Mouse (Mus musculus): ENCODE results near the gene Serpinc1. TPM values are rescaled to one million over a fixed set of nuclear protein-coding genes. Genes with fewer than 3 reads are reported as not detected.
"Not testable (repeated sequence)": the region's sequence is repeated elsewhere in the genome, so short reads cannot be mapped to it uniquely, and the experiment has no call there.

The Serpinc1 gene
- polyA plus RNA-seq, 1 experiment from 2014 or later: 7.0 TPM

DNA sequence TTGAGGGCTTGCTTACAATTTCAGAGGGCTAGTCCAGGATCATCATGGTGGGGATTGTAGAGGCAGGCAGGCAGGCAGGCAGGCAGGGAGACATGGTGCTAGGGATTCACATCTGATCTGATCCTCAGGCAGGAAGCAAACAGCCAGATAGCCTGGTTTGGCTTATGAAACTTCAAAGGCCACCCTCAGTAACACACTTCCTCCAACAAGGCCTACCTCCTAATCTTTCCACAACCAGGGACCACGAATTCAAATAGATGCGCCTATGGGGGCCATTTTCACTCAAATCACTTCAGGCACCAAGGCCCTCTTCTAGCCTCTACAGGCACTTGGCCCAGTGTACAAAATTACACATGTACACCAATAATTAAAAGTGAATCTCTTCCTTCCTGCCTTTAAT, 48.8 kb downstream of the Serpinc1 start:
- 83% methylated on average over 2 of the region's 2 CpGs for WGBS
- no peak for ATAC-seq

DNA sequence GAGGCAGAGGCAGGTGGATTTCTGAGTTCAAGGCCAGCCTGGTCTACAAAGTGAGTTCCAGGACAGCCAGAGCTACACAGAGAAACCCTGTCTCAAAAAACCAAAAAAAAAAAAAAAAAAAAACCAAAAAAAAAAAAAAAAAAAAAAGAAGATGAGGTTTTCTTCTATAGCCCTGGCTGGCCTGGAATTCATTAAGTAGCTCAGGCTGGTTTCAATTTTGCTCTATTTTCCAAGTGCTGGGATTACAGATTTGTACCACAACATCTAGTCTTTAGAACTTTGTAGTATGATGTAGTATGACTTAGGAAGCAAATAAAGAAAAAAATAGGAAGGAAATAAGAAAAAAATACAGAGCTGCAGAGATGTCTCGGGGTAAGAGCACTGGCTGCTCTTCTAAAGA, 50.0 kb downstream of the Serpinc1 start:
- not testable (repeated sequence) for H3K36me3 ChIP-seq; H3K9ac ChIP-seq; H3K27ac ChIP-seq; H3K27me3 ChIP-seq (replicated peaks); H3K4me2 ChIP-seq (replicated peaks); H3K9me3 ChIP-seq; H3K4me1 ChIP-seq (replicated peaks); H3K4me3 ChIP-seq (replicated peaks); ATAC-seq
- 93% methylated on average over 1 of the region's 1 CpGs for WGBS

More for the DNA sequence above, 48.8 kb downstream of the Serpinc1 start:
- Histone ChIP-seq H3K4me1 (replicated peaks) (no peaks in the 10 kb centered on the region), H3K4me3 (replicated peaks) (no peak overlapping the region), H3K27ac (no peak overlapping the region), H3K36me3 (no peaks in the 10 kb centered on the region), H3K4me2 (replicated peaks) (no peak overlapping the region), H3K27me3 (replicated peaks) (no peaks in the 10 kb centered on the region), H3K9me3 (no peaks in the 10 kb centered on the region), H3K9ac (no peak overlapping the region)

GRCm38 (mm10) chr1:161030058-161030457, 51.7 kb downstream of the Serpinc1 start:
- Histone ChIP-seq H3K4me2 (replicated peaks) (no peak overlapping the region), H3K9me3 (no peaks in the 10 kb centered on the region), H3K4me3 (replicated peaks) (no peak overlapping the region), H3K9ac (no peak overlapping the region), H3K27ac (no peak overlapping the region), H3K36me3 (no peaks in the 10 kb centered on the region), H3K27me3 (replicated peaks) (no peaks in the 10 kb centered on the region), H3K4me1 (replicated peaks) (no peaks in the 10 kb centered on the region)
- 90% methylated on average over 3 of the region's 3 CpGs for WGBS
- no peak for ATAC-seq

DNA sequence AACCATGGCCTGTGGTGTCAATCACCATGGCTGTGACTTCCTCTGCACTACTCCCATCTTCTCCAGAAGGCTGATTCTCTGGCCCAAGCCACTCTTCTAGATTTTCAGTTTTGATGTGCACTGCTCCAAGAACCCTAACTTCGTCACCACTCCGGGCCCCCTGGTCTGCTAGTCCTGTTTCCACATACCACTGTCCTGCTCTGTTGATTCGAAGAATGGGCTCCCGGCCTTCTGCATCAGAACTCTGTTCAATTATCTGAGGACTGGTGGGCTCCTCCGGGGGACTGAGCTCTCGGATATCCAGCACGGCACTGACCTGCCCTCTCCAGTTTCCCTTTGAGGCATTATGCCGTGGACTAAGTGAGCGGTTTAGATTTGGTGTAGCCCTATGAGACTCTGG, 53.5 kb downstream of the Serpinc1 start:
- H3K9ac ChIP-seq: no peak overlapping the region
- no peaks in the 10 kb centered on the region for H3K36me3 ChIP-seq
- no peak for ATAC-seq
- no peak overlapping the region for H3K4me3 ChIP-seq (replicated peaks)
- no peak overlapping the region for H3K4me2 ChIP-seq (replicated peaks)
- H3K27me3 ChIP-seq (replicated peaks): no peaks in the 10 kb centered on the region
- no peak overlapping the region for H3K27ac ChIP-seq
- H3K4me1 ChIP-seq (replicated peaks): no peaks in the 10 kb centered on the region
- H3K9me3 ChIP-seq: no peaks in the 10 kb centered on the region
- WGBS: 95% methylated on average over 9 of the region's 9 CpGs

DNA sequence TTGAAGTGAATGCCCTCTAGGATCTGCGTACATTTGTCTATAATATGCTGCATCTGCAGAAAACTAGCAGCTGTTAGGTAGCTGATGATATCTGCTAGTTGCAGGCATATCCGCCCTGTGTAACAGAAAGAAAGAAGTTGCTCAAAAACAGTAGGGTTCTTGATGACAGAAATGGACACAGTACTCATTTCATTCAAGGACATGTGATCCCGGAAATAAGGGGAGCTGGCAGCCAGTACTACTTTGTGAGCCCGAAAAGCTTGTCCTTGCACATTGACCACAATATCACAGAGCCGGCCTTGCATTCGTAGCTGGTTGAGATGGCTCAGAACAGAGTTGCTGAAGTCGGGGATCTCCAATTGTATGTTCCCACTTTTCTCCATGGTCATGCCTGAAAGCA, 54.0 kb downstream of the Serpinc1 start:
- Histone ChIP-seq H3K9me3 (no peaks in the 10 kb centered on the region), H3K27ac (no peak overlapping the region), H3K36me3 (no peaks in the 10 kb centered on the region), H3K4me1 (replicated peaks) (no peaks in the 10 kb centered on the region), H3K4me3 (replicated peaks) (no peak overlapping the region), H3K9ac (no peak overlapping the region), H3K4me2 (replicated peaks) (no peak overlapping the region), H3K27me3 (replicated peaks) (no peaks in the 10 kb centered on the region)
- ATAC-seq: no peak
- 92% methylated on average over 7 of the region's 7 CpGs for WGBS

- Histone ChIP-seq H3K27ac (peak overlapping the region; percentile 94), H3K27me3 (replicated peaks) (no peaks in the 10 kb centered on the region), H3K4me1 (replicated peaks) (no peaks in the 10 kb centered on the region), H3K4me3 (replicated peaks) (peak overlapping the region; percentile 86), H3K4me2 (replicated peaks) (peak overlapping the region; percentile 69), H3K9ac (peak overlapping the region; percentile 84), H3K9me3 (no peaks in the 10 kb centered on the region), H3K36me3 (peaks cover 2% of the 10 kb centered on the region; the same call in 1 of the 2 replicates)
- under 1% methylated on average over 21 of the region's 21 CpGs for WGBS
- ATAC-seq: no peak
These were observed 55.6 kb downstream of the Serpinc1 start for GRCm38 (mm10) chr1:161033856-161034434.

GRCm38 (mm10) chr1:161034435-161035280, 56.3 kb downstream of the Serpinc1 start, which contains the start of gene Zbtb37:
TSS of gene Zbtb37 (minus strand) at chr1:161034849.
- WGBS: under 1% methylated on average over 58 of the region's 76 CpGs
- H3K36me3 ChIP-seq: peaks cover 2% of the 10 kb centered on the region; the same call in 1 of the 2 replicates

DNA sequence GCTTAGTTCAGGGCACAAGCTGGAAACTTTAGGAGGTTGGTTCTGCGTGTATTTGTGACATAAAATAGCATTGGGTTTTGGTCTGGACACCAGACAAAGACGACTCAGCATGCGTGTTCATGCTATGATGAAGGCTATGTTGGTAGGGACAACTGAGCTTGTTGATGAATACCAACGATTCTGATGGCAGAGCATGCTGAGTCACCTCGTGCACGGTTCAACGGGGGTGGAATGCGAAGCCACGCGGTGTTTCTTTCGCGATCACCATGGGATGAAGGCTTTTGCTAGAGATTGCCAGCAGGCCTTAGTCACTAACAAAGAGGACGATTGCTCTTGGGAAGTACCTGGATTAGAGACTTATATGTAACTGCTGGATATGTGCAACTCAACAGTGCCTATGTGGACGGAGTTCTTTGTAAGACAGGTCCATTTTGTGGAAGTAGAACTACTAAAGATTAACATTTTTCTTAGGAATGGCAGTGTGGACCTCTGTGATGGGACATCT, 56.9 kb downstream of the Serpinc1 start:
- Histone ChIP-seq H3K27me3 (replicated peaks) (no peaks in the 10 kb centered on the region), H3K36me3 (peaks cover 2% of the 10 kb centered on the region; the same call in 1 of the 2 replicates), H3K9ac (peak overlapping the region; percentile 70), H3K4me1 (replicated peaks) (no peaks in the 10 kb centered on the region), H3K9me3 (no peaks in the 10 kb centered on the region), H3K27ac (peak overlapping the region; percentile 78), H3K4me2 (replicated peaks) (peak overlapping the region; percentile 57), H3K4me3 (replicated peaks) (peak overlapping the region; percentile 86)
- WGBS: under 1% methylated on average over 14 of the region's 14 CpGs
- peak; percentile 17 for ATAC-seq

More at GRCm38 (mm10) chr1:161034435-161035280, 56.3 kb downstream of the Serpinc1 start, which contains the start of gene Zbtb37:
- no peaks in the 10 kb centered on the region for H3K27me3 ChIP-seq (replicated peaks)
- ATAC-seq: peak; percentile 92
- peak within 1 kb of the TSS; percentile 84 for H3K9ac ChIP-seq
- no peaks in the 10 kb centered on the region for H3K9me3 ChIP-seq
- H3K4me2 ChIP-seq (replicated peaks): peak within 1 kb of the TSS; percentile 69
- peak within 1 kb of the TSS; percentile 86 for H3K4me3 ChIP-seq (replicated peaks)
- H3K4me1 ChIP-seq (replicated peaks): no peaks in the 10 kb centered on the region
- peak within 1 kb of the TSS; percentile 94 for H3K27ac ChIP-seq

- Histone ChIP-seq H3K4me2 (replicated peaks) (peak overlapping the region; percentile 57), H3K27me3 (replicated peaks) (no peaks in the 10 kb centered on the region), H3K27ac (peak overlapping the region; percentile 78), H3K4me3 (replicated peaks) (peak overlapping the region; percentile 86), H3K36me3 (peaks cover 2% of the 10 kb centered on the region; the same call in 1 of the 2 replicates), H3K9me3 (no peaks in the 10 kb centered on the region), H3K9ac (peak overlapping the region; percentile 70), H3K4me1 (replicated peaks) (no peaks in the 10 kb centered on the region)
- no peak for ATAC-seq
- WGBS: under 1% methylated on average over 6 of the region's 6 CpGs
These were observed 57.5 kb downstream of the Serpinc1 start for GRCm38 (mm10) chr1:161035786-161036404.

DNA sequence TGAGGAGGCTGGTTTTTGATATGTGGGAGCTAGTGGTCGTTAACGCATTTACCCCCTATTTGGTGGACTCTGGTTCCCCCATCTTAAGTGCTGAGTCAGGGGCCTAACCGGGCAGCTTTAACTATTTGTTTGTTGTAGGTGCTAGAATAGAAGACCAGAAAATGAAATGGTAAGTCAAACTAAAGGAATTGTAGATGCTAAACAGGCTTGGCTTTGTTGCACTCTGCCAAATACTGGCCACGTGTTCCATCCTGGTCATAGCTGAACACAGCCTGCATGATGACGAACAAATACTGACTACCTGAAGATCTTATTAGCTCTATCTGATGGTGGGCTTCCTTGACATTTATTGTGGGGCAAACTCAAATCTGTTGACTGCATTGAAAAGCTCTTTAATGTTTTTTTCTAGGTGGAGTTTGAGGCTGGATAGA, 58.0 kb downstream of the Serpinc1 start:
- H3K4me3 ChIP-seq (replicated peaks): peak overlapping the region; percentile 86
- no peak for ATAC-seq
- peak overlapping the region; percentile 57 for H3K4me2 ChIP-seq (replicated peaks)
- H3K4me1 ChIP-seq (replicated peaks): no peaks in the 10 kb centered on the region
- 0% methylated on average over 5 of the region's 5 CpGs for WGBS
- peaks cover 2% of the 10 kb centered on the region; the same call in 1 of the 2 replicates for H3K36me3 ChIP-seq
- no peaks in the 10 kb centered on the region for H3K9me3 ChIP-seq
- peak overlapping the region; percentile 78 for H3K27ac ChIP-seq
- H3K27me3 ChIP-seq (replicated peaks): no peaks in the 10 kb centered on the region
- H3K9ac ChIP-seq: peak overlapping the region; percentile 70

- Histone ChIP-seq H3K4me1 (replicated peaks) (no peaks in the 10 kb centered on the region), H3K36me3 (peaks cover 2% of the 10 kb centered on the region; the same call in 1 of the 2 replicates), H3K9ac (peak overlapping the region; percentile 70), H3K4me2 (replicated peaks) (peak overlapping the region; percentile 57), H3K9me3 (no peaks in the 10 kb centered on the region), H3K4me3 (replicated peaks) (peak overlapping the region; percentile 86), H3K27ac (peak overlapping the region; percentile 78; the same call in 1 of the 2 replicates), H3K27me3 (replicated peaks) (no peaks in the 10 kb centered on the region)
- ATAC-seq: no peak
- WGBS: 3% methylated on average over 1 of the region's 1 CpGs
These were observed 58.6 kb downstream of the Serpinc1 start for GRCm38 (mm10) chr1:161037026-161037425.

DNA sequence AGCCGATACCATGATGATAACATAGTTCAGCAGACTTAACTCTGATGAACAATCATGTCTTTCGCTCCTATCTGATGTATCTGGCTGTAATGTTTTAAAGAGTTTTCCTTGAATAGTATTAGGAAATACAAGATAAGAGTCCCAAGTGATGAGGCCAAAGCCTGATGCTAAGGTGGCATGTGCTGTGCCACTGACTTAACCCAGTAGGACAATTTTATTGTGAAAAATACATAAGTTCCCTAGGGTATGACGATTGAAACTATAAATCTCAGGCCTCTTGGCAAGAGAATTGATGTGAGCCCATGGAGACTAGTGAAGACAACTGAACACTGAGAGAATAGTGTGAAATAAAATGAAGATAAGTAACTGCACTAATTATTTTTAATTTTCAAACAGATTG, 59.2 kb downstream of the Serpinc1 start:
- ATAC-seq: no peak
- H3K4me2 ChIP-seq (replicated peaks): peak overlapping the region; percentile 41
- no peaks in the 10 kb centered on the region for H3K27me3 ChIP-seq (replicated peaks)
- H3K4me1 ChIP-seq (replicated peaks): no peaks in the 10 kb centered on the region
- WGBS: 21% methylated on average over 3 of the region's 3 CpGs
- H3K9me3 ChIP-seq: no peaks in the 10 kb centered on the region
- peak overlapping the region; percentile 18 for H3K4me3 ChIP-seq (replicated peaks)
- peaks cover 2% of the 10 kb centered on the region; the same call in 1 of the 2 replicates for H3K36me3 ChIP-seq
- no peak overlapping the region for H3K27ac ChIP-seq
- no peak overlapping the region for H3K9ac ChIP-seq

Measured in intestine, embryonic 15.5 days (tissue).